Mouse (Mus musculus): ENCODE data around the gene Nit2.

DNA sequence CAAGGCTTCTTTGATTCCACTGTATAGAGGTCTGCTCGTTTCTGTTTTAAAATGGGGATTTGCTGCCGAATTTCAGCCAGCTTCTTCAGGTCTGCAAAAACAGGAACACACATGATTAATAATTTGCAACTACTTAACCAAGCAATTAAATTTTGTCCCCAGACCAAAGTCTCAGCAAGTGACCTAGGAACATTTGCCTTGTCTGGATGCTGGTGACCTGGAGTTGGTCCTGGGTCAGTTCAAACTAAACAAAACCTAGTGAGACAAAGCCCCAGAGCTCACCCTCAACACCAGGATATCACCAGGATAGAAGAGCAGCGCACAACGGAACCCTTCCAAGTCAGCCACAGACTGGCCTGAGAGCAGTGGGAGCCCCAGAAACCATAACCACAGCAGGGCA lies 10.1 kb downstream of the Nit2 start:
- TF ChIP-seq CTCF (IDR thresholded peaks at IDR 0.05 in 2 of 3, conservative IDR thresholded peaks at IDR 0.05 in 1 of 3; ENCODE audit: control insufficient read depth in 1 of 3, insufficient read depth in 1 of 3, low read depth in 2 of 3, low read length in 3 of 3, poor library complexity in 1 of 3, severe bottlenecking in 1 of 3) (no peak), TAL1 (IDR thresholded peaks at IDR 0.05; ENCODE audit: low read length) (no peak), POLR2A (IDR thresholded peaks at IDR 0.05; ENCODE audit: control insufficient read depth in 1 of 2, insufficient read depth in 1 of 2, low read depth in 1 of 2, low read length in 2 of 2, poor library complexity in 1 of 2) (no peak), MAX (IDR thresholded peaks at IDR 0.05; ENCODE audit: low read length) (no peak), MEF2A (IDR thresholded peaks at IDR 0.05; ENCODE audit: extremely low read depth, insufficient replicate concordance, low read depth, low read length, poor library complexity, severe bottlenecking) (no peak), EP300 (IDR thresholded peaks at IDR 0.05; ENCODE audit: low read depth in 1 of 2, low read length in 2 of 2) (no peak)
